Mouse (Mus musculus): Measurements from ENCODE around the gene Hrh3. TPM values are rescaled to one million over a fixed set of nuclear protein-coding genes. Genes with fewer than 3 reads are reported as not detected.

The Hrh3 gene
- total RNA-seq, 1 experiment from 2014 or later, result not detected

DNA sequence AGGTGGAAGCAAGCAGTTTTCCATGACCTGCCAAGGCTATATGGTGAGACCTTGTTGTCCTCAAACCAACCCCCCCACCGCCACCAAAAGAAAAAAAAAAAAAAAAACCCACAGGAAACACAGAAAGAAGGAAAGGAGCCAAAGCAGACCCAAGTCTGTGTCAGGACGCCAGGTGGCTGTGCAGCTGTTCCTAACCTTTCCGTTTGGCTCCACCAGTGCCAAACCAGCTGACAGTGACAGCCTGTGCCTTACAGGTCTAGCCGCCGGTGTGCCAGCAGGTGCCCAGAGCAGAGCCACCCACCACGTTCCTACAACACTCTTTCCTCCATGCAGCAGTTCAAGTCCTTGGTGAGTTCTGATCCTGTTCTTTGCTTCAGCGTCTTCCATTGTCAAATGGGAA, 31.4 kb downstream of the Hrh3 start:
- ATAC-seq (replicated peaks; ENCODE audit: insufficient number of reproducible peaks, low FRiP score, low TSS enrichment, poor library complexity, severe bottlenecking), result no peak

GRCm38 (mm10) chr2:180071671-180072070, 32.6 kb downstream of the Hrh3 start:
- no peak for ATAC-seq (replicated peaks; ENCODE audit: insufficient number of reproducible peaks, low FRiP score, low TSS enrichment, poor library complexity, severe bottlenecking)

GRCm38 (mm10) chr2:180070481-180071453, 33.5 kb downstream of the Hrh3 start, which contains the start of gene Mtg2:
Gene Mtg2, plus strand, starts transcription at chr2:180070588.
- ATAC-seq (replicated peaks; ENCODE audit: insufficient number of reproducible peaks, low FRiP score, low TSS enrichment, poor library complexity, severe bottlenecking), result peak; percentile 75

DNA sequence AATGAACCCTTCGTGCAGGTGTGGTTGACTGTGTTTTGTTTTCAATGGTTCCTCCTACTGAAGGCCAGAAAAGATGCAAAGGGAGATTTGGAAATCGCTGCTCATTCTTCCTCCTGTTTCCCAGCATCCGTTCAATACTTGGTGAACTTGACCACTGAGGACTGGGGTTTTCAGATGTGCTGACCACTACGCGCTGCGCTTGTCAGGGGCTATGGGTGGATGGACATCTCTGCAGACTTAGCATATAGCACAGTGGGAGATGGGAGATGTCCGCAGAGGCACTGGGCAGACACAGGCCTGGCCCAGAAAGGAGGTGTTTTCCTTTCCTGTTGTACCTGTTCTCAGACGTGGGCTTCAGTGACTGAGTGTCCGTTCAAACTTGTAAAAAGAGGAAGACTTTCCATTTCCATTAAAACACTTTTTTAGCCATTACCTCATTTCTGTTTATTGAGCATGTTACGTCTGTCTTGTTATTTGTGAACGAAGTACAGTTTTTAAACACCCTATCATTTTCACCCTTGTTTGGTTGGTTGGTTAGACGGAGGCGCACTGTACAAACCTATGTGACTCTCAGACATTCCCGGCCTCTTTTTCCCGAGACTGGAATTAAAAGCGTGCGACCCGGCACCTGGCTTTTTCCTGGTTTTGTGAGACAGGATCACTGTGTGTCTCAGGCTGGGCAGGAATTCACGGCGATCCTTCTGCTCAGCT, 34.4 kb downstream of the Hrh3 start:
- no peak; the same call in 1 of the 2 replicates for ATAC-seq (replicated peaks; ENCODE audit: insufficient number of reproducible peaks, low FRiP score, low TSS enrichment, poor library complexity, severe bottlenecking)

- no peak for ATAC-seq (replicated peaks; ENCODE audit: insufficient number of reproducible peaks, low FRiP score, low TSS enrichment, poor library complexity, severe bottlenecking)
These were observed 40.8 kb downstream of the Hrh3 start for GRCm38 (mm10) chr2:180063338-180064131.

DNA sequence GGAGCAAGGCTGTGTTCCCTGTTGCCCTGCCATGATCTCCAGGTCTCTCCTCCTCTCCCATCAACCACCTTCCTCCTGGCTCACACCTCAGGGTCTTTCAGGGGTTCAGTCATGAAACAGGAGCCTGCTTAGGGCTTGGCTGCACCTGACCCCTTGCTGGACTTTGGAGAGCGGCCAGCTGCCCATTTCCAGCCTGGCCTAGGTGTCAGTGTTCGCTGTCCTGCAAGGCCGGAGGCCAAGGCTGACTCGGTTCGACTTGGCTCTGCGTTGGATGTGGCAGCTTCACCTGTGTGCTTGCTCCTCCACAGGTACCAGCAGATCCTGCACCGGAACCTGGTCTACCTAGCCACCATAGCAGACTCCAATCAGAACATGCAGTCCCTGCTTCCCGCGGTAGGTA, 51.3 kb downstream of the Hrh3 start:
- no peak for ATAC-seq (replicated peaks; ENCODE audit: insufficient number of reproducible peaks, low FRiP score, low TSS enrichment, poor library complexity, severe bottlenecking)

GRCm38 (mm10) chr2:180051986-180052733, 52.1 kb downstream of the Hrh3 start:
- ATAC-seq (replicated peaks; ENCODE audit: insufficient number of reproducible peaks, low FRiP score, low TSS enrichment, poor library complexity, severe bottlenecking), result no peak

GRCm38 (mm10) chr2:180050986-180051385, 53.3 kb downstream of the Hrh3 start:
- ATAC-seq (replicated peaks; ENCODE audit: insufficient number of reproducible peaks, low FRiP score, low TSS enrichment, poor library complexity, severe bottlenecking), result peak; percentile 55

Other genes with a start within 250 kb of the Hrh3 start
- 27.7 to 65.7 TPM (median 39.4 TPM) in 3 replicates for gene Taf4, start 127.8 kb downstream of the Hrh3 start, total RNA-seq (2017)
- 38.6 to 53.9 TPM (median 53.4 TPM) in 3 replicates for gene Lsm14b, start 79.5 kb downstream of the Hrh3 start, total RNA-seq (2017)
- 280 to 356 TPM (median 293 TPM) in 3 replicates for gene Psma7, start 62.1 kb downstream of the Hrh3 start, total RNA-seq (2017)
- 3.4 to 5.8 TPM (median 5.0 TPM) in 3 replicates for gene Ss18l1, start 62.0 kb downstream of the Hrh3 start, total RNA-seq (2017)
- gene Mtg2, start 33.9 kb downstream of the Hrh3 start, total RNA-seq (2017), result 13.7 to 21.6 TPM (median 15.9 TPM) in 3 replicates
- 53.1 to 58.2 TPM (median 54.9 TPM) in 3 replicates for gene Osbpl2, start 14.8 kb upstream of the Hrh3 start, total RNA-seq (2017)
- 50.1 to 102 TPM (median 65.6 TPM) in 3 replicates for gene Adrm1, start 67.0 kb upstream of the Hrh3 start, total RNA-seq (2017)
- 0.29 to 7.1 TPM (median 0.29 TPM) in 3 replicates for gene Lama5, start 121.4 kb upstream of the Hrh3 start, total RNA-seq (2017)
- gene Rps21, start 152.9 kb upstream of the Hrh3 start, total RNA-seq (2017), result 1,771 to 2,174 TPM (median 1,777 TPM) in 3 replicates
- 16.9 to 23.7 TPM (median 20.6 TPM) in 3 replicates for gene Cables2, start 169.0 kb upstream of the Hrh3 start, total RNA-seq (2017)
- not detected in 3 replicates for gene Rbbp8nl, start 185.4 kb upstream of the Hrh3 start, total RNA-seq (2017)
- gene Gata5, start 230.2 kb upstream of the Hrh3 start, total RNA-seq (2017), result not detected in 3 replicates